Mouse (Mus musculus): ENCODE results near the gene Prkar1b.

Prkar1b gene

DNA sequence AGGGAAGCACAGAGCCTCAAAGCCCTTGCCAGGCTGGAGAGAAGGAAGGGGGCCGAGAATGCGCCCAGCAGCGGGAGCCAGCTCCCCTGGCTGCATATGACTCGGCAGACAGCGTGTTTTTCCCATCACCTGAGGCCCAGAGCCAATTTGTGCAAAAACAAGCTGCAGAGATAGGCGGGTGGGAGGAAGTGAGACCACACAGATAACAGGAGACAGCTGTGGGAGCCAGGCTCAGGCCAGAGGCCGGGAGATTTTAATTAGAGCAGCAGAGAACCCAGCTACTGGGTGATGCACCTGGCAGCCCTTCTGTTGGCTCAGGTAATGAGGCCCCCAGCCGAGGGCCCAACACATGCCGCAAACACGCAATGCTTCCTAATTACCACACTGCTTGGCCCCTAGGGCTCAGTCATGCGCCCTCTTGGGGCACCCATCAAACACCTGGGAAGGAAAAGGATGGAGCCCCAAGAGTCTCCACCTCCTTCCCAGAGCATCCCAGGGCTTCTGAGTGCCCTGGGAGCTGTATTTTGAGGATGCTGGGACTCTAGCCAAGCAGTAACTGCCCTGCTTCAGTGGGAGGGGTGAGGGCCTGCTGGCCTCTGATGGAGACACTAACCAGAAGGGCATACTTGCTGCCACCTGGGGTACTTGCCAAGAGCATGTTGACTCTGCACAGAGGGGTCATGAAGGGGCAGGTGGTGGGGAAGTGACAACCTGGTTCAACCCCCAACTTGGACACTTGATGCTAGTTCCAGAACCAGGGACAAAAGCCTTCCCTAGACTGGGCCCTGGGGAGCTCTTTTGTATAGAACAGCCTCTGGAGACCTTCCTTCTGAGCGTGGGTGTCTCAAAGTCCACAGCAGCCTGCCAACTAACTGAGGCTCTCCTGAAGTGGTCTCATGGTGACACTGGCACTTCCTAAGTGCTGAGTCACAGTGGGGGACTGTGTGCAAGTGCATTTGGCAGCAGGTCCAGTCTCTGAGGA is 50.5 kb downstream of the Prkar1b start:
- no peak for DNase-seq

DNA sequence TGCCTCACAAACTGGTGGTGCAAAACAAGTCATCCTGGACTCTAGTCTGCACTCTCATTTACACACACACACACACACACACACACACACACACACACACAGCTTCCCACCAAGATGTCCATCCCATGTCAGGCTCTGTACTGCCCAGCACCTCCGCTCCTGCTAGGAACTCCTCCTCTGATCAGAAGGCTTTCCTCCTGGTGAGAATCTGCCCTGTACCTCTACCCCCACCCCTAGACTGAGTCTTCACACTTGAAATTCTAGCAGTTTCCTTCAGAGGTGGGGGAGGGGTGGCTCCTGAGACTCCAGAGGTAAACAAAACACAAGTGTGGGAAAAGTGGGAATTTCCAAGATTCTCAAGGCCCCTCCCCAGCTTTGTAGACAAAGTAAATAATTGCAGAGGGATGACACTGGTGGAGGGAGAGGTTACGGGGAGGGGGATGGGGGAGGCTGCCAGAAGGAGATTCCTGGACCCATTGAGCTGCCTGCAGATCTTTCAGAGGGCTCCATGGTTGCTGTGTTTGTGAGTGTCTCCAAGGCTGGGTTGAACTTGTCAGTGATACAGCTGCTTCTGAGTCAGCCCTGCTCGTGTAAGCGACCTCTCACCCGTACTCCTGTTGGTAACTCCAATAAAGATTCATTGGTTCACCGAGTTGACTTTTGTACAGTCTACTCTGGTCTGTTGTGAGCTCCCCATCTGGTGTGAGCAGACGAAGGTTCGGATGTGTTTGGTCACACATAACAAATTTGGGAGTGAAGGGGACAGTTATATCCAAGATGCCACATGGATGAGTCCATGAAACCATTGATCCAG is 54.3 kb downstream of the Prkar1b start:
- DNase-seq = no peak

DNA sequence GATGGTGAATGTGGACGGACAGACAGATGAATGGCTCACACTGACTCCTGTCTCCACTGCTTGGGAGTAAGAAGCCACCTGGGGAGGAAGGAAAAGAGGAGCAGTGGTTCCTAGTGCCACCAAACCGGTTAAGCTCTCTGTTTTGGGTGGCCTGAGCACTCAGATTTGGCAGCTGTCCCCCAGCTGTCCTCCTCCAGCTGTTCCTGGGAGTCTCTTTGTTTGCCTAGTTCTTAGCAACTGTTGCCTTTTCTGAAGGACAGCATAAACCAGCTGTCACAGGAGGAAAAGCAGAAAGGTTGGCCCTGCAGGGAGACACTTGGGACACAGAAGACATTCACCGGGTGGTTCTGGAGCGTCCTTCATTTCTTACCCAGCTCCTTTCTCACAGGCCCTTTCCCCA is 56.3 kb downstream of the Prkar1b start:
- DNase-seq = no peak

DNA sequence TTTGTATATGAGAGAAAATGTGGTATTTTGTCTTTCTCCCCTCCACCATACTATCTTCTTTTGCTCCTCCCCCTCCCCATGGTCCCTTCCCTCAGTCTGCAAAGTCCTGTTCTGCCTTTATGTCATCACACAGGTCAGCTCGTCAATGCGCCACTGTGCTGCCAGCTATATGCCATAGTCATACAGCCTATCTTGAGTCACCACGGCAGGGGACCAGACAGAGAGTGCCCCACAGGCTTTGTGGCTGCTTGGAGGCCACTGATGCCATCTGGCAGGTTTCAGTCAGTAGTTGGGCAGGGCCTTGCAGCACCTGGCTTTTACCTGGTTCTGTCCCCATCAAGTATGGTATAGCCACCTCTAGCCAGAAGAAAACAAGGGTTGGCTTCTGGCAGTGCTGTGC is 58.1 kb downstream of the Prkar1b start:
- no peak for DNase-seq

DNA sequence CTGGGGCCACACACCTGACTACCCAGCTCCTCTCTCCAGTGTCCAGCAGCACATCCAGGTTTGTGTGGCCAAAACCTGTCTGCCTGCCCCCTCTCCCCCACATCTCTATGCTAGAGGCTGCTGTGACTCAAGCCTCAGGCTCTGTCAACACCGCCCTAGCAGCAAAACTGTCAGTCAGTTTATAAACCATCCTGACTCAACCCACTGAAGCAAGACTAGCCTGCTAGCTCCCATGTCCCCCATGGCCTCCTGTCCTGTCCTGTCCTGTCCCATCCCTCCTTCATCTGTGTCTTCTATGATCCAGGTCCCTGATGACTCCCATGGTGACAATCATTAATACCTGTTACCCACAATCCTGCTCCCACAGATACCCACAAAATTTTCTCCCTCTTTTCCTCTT is 59.6 kb downstream of the Prkar1b start:
- DNase-seq = no peak

DNA sequence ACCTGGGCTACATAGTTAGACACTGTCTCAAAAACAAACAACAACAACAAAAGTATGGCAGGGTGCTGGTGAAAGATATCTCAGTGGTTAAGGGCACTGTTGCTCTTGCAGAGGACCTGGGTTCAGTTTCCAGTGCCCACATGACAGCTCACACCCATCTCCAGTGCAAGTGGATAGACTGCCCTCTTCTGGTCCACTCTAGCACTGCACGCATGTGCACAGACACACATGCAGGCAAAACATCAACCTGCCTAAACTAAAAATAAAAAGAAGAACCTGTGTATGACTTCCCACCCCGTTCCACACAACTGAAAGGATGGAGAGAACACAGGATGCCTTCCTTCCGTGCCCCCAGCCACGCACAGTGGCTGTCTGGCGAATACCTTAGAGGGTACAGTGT is 61.6 kb downstream of the Prkar1b start:
- no peak for DNase-seq

DNA sequence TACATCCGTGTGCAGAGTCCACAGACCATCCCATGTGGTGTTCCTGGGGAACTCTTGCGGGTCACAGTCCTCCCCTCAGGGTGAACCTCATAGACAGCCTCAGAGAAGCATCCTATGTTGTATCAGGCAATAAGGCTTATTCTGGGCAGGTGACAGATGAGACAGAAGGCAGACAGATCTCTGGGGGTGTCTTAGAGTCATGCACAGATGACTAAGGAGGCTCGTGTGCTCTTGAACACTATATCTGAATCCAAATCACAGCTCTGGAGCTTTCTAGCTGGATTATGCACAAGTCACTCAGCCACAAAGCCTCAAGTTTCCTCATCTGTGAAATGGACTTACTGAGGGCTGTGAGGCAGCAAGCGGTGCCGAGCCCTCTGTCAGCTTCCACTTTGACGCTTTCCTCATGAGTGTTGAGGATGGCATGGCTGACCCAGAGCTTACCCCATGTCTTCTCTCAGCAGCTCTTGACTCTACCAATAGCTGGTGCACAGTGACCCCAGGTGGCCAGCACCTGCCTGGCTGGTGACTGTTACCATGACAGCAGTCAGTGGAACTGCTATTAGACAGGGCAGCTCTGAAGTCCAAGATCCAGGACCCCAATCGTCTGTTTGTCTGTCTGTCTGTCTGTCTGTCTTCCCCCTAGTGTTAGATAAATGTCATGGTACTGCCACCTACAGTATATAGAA is 64.8 kb downstream of the Prkar1b start:
- peak; percentile 67 for DNase-seq

DNA sequence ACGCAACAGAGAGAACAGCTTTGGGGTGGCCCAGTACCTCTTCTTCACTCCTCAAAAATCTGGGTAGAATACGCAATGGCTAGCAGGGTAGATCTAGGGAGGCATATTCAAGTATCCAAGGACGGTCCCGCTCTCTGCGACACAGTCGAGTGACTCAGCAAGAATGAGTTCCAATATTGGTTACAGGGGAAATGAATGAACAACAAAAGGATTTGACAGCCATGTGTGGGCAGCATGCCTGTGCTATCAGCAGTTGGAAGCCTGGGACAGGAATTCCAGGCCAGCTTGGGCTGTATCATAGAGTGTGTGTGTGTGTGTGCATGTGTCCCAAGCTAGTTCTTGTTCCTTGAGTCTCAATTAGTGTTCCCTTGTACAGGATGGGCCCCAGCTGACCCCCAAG is 65.5 kb downstream of the Prkar1b start:
- no peak for DNase-seq

DNA sequence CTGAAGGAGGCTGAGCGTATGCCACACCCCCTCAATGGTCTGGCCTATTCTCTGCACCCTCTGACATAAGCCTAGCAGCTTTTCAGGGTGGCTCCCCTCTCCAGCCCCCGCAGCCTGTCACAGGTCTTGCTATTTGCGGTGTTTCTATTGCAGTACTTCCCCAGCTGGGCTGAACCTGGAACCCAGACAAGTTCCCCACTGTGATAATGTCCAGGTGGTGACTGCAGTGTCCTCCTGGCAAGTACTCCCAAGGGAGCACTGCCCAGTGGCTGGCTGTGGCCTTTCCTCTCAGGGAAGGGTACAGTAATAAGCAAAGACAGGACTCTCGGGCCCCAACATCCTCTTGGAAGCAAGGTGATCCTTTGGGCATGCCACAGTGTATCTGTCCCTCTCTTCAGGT is 66.0 kb downstream of the Prkar1b start:
- no peak for DNase-seq

DNA sequence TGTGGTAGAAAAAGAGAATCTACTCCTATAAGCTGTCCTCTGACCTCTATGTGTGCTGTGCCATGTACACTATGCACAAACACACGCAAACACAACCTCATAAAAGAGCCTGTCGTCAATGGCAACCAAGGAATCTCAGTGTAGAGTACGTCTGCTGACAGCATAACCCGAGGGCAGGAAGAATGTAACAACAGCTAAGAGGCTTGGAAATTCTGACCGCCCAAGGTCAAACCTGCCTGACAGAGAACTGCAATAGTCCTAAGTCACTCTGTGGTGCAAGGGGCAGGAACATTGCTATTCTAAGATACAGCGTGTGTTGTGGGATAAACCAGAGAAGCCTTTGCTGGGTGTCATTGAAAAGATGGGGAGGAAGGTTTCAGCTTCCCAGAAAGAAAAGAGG is 68.4 kb downstream of the Prkar1b start:
- DNase-seq = peak; percentile 38

DNA sequence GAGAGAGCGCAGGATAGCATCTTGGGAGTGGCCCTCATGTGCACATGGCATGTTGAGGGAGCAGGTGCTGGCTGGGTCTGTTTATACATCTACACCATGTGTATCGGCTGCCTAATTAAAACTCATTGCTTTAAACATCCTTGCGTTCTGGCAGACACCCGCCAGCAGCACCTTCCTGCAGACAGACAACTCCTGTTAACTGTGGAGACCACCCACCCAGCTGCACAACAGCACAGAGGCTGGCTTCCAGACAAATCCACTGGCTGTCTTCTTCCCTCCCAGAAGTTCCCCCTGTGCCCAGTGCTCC is 71.7 kb downstream of the Prkar1b start:
- no peak for DNase-seq

DNA sequence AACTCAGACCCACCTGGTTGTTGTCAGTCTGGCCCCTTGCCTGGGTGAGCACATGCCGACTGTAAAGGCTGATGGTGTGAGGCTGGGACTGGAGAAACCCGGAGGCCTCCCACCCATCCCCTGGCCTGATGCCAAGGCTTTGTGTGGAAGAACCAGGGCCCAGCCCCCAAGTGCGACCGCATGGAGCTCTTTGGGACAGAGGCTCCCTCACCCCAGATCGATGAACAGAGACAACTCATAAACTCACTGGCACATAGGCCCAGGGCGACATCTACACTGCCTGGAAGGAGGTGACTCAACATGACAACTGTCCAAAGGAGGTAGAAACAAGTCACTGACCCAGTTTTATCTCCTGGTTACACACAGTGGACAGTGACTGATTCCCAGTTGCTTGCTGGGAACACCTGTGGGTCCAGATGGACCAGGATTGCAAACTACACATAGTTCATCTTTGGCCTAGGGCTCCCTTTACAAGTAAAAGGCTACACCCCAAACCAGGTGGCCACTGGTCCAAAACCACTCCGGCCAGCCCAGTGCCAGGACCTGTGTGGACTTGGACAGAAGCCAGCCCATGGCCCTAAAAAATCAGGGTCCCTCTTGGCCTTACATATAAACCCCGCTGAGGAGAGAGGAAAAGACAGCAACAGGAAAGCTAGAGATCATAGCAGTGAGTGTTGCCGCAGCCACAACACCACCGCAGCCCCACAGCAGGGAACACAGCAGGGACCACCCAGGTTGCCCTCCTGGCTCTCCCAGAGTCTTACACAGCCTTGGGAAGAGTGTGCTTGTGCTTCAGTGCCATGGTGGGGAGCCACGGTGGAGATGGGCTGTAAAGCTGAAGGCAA is 72.3 kb downstream of the Prkar1b start:
- no peak for DNase-seq

DNA sequence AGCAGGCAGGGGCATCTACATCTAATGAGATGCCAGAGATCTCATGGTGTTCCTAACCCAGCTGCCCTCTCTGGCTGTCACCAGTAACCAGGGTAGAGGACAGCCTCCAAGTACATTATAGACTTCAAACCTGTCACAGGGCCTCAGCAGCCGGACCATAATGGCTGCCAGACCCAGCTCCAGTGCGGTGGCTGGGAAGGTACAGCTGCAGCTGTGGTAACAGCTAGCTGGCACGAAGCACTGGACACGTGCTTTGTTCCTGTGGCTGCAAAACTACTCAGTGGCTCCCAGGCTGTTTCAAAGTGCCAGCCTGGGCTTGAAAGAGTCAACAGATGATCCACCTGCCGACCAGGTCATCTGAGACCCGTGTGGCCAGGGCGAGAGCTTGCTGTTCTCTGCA is 73.4 kb downstream of the Prkar1b start:
- DNase-seq = no peak

DNA sequence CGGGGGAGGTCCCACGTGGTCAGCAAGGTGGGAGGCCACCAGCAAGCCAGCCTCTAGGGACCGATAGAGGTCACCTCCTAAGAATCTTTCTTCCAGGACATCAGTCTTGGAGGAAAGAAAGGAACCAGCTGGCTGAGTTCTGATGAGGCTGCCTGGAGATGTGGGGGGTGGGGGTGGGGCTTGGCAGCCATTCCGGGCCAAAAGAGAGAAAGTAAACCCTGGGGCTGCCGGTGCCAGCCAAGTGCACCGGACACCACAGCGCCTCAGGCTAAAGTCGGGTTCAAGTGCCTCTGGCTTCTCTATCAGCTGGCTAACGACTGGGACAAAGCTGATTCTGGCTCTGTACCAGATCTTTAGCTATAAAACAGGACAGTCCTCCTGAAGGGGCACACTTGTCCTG is 74.0 kb downstream of the Prkar1b start:
- DNase-seq = no peak

DNA sequence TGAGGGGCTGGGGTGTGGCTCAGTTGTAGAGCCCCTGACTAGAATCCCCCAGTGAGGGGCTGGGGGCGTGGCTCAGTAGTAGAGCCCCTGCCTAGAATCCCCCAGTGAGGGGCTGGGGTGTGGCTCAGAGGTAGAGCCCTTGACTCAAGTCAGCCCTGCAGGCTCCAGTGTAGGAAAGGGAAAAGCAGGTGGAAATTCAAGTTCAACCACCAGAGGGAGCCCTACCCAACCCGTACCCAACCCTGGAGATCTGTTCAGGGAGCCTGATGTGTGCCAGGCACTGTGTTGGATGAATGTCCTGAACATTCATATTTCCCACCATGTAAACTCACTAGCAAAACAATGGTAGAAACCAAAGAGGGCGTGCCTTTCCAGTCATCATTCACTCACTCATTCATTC is 74.7 kb downstream of the Prkar1b start:
- peak; percentile 74 for DNase-seq

DNA sequence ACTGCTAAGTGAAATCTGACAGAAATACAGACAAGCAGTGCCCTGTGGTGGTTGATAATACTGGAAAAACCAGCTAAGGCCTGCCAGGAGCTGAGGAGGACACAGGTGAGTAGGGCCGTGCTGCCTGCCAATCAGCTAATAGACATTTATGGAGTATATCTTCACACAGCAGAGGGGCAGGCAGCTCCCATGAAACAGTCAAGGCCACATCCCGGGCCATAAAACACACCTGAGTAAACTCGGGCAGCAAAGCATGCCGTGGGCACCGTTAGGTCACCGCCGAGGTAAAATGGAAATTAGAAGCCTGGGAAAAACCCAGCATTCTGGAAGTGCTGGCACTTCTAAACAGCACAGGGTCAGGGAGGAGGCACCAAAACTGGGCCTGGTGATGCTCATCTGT is 75.8 kb downstream of the Prkar1b start:
- DNase-seq = no peak

DNA sequence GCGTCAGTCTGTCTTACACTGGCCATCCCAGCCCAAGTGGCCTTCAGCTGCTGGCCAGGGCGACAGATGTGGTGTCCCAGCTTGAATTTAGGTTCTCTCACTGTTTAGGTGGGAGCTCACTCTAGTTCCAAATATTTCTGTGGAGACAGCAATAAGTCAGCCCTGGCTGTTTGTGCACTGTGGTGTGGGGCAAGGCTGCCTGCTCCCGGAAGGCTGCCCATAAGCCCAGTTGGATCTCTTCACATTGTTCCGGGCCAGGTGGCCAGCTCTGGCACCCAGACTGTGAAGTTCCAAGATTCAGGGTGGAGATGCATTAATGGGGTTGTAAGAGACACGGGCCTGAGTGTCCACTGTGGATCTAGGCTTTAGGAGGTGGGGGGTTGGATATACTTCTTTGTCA is 76.9 kb downstream of the Prkar1b start:
- DNase-seq = no peak

DNA sequence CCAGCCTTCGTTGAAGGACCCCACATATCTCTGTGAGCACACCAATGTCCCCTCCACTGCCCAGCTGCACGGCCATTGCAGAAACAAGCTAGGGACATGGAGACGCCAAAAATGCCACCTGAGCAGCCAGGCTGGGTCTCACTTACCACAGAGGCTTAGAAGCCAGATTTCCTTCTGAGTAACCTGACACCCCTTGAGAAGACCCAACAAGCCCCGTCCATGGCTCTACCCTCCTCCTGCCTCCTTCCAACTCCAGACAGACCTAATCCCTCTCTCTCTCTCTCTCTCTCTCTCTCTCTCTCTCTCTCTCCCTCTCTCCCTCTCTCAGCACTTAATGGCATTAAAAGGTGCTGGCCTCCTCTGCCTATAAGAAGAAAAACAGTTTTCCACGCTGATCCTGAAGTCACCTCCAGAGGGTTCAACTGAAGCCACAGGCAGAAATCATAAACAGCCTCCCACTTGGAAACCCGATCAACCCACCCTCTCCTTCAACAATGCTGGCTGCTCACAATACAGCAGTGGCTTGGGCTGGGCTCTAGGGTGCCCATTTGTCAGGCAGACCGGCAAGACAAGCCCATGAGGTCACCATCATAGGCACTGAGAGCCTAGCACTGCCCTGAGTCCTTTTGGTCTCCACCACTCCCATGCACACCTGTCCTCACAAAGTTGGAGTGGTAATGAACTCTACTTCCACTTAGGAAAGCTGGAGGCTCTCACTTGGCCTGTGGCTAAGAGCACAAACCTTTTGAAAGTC is 82.8 kb downstream of the Prkar1b start:
- no peak for DNase-seq

DNA sequence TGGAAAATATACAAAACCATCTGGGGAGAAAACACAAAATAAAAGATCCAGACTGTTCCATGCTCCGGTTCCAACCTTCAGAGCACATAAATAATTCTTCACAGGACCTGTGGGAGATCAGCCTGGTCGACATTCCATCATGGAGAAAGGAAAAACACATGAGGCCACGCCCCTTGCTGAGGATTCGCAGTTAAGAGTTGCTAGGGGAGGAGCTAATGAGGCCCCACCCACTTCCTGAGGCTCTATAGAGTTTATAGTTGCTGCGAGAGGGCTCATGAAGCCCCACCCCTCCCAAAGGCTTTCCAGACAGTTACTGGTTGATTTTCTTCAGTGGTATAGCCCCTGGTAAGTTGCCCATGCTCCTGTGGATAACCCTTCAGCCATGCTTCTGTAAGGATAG is 85.2 kb downstream of the Prkar1b start:
- no peak for DNase-seq

DNA sequence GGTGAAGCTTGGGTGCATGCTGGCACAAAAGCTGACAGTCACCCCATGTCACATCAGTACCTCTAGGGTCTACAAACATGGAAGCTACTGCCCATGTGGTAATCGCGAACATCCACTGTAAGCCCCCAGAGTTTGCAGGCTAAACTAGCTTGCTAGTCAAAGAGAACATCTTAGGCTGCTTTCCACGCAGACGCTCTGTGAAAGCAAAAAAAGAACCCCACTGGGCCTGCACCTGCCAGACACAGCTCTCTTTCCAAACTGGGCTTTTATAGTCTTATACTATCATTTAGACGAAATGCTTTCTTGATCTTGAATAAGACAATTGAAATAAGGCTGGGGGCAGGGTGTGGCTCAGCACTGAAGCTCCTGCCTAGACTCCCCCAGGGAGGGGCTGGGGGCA is 88.1 kb downstream of the Prkar1b start:
- no peak for DNase-seq

DNA sequence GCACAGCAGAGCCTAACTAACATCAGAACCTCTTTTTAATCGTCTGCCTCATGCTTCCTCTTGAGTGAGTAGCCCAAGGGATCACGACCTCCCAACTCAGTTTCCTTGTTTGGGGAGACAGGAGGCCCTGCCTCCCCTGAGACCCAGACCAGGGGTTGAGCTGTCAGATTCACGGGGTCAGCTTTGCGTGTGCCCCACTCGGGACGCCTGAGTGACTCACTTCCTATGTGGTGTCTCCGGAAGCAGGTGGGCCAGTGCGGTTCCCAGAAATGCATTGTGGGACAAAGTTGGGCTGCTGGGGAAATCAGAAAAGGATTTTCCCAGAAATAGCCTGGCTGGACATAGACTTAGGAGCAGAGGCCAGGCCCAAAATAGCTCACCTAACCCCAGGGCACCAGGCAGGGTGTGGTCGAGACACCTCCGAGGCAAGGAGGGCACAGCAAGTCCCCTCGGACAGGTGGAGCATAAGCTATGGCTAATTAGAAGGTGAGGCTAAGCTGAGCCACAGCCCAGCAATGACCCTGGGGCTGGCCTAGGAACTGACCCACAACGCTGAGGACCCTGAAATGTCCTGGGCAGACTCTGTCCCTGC is 89.2 kb downstream of the Prkar1b start:
- DNase-seq = no peak

DNA sequence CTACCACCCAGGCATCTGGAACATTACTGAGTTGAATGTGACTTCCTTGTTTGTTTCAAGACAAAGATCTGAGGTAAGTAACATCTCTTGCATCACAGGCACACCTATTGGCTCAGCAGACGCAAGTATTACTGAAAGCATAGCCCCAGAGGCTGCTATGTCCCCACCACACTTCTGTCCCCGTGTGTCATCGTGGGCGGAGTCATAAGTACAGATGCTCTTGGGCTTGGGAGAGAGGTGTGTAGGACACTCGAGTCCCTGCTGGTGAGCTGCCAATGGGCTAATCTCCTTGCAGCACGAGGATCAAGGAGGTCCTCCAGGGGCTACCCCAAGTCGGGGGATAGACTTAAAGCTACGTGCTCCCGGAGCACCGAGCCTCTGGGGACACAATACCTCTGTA is 96.6 kb downstream of the Prkar1b start:
- no peak for DNase-seq
